Mouse (Mus musculus): Measurements from ENCODE around the gene Krtap5-1. TPM values are rescaled to one million over a fixed set of nuclear protein-coding genes. Genes with fewer than 3 reads are reported as not detected.

Gene Krtap5-1
- not detected for polyA plus RNA-seq (2014; fragmentation: Illumina TruSeq; extraction: RNeasy Lipid Tissue Mini Kit (QIAGEN cat#74804); ENCODE audit: low read depth, low replicate concordance)

DNA sequence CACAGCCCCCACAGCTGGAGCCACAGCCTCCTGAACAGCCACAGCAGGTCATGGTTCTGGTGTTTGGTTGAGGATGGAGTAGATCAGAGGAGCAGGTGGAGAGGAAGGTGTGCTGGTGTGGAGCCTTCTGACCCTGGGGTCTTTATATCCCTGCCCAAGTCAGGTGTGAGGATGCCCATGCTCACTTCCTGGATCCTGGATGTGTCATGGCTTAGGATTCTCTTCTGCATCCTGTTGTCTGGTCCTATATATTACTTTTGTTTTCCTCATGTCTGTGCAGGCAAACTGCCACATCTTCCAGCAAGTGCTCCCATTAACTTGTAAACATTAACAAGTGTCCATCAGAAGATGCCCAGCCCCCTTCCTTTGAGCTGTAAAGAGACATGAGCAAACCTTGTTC lies at the start of gene Krtap5-1:
Gene Krtap5-1 (minus strand): TSS at position 101 of the 400 bp plus-strand sequence.

DNA sequence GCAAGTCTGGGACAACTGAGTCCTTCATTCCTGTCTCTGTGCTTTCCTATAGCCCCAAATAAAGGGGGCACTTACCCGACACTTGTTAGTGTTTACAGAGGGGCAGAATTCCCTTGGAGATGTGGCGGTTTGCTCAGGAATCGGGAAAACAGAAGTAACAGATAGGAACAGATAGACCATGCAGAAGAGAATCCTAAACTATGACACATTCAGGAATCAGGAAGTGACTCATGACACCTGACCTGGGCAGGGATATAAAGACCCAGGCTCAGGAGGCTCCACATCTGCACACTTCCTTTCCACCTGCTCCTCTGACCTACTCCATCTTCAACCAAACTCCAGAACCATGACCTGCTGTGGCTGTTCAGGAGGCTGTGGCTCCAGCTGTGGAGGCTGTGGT lies 6.3 kb upstream of the Krtap5-1 start, which contains the start of gene Krtap5-4:
Gene Krtap5-4 (plus strand): TSS at position 301 of the 400 bp plus-strand sequence.

DNA sequence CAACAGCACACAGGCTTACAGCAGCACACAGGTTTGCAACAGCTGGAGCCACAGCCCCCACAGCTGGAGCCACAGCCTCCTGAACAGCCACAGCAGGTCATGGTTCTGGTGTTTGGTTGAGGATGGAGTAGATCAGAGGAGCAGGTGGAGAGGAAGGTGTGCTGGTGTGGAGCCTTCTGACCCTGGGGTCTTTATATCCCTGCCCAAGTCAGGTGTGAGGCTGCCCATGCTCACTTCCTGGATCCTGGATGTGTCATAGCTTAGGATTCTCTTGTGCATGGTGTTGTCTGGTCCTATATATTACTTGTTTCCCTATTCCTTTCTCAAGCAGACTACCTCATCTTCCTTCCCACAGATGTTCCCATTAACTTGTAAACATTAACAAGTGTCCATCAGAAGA lies 22.7 kb downstream of the Krtap5-1 start, which contains the start of gene Gm4559:
Gene Gm4559 (minus strand): TSS at position 101 of the 400 bp plus-strand sequence.

DNA sequence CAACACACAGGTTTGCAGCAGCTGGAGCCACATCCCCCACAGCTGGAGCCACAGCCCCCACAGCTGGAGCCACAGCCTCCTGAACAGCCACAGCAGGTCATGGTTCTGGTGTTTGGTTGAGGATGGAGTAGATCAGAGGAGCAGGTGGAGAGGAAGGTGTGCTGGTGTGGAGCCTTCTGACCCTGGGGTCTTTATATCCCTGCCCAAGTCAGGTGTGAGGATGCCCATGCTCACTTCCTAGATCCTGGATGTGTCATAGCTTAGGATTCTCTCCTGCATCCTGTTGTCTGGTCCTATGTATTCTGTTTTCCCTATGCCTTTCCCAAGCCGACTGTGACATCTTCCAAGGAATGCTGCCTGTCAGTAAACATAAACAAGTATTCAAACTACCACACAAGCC lies 38.7 kb downstream of the Krtap5-1 start, which contains the start of gene Gm2431:
Gene Gm2431 (minus strand): TSS at position 101 of the 400 bp plus-strand sequence.

Other genes with a start within 250 kb of the Krtap5-1 start
- 5.6 TPM for gene Mob2, start 236.1 kb downstream of the Krtap5-1 start, polyA plus RNA-seq (2014; fragmentation: Illumina TruSeq; extraction: RNeasy Lipid Tissue Mini Kit (QIAGEN cat#74804); ENCODE audit: low read depth, low replicate concordance)
- gene Dusp8, start 201.3 kb downstream of the Krtap5-1 start, polyA plus RNA-seq (2014; fragmentation: Illumina TruSeq; extraction: RNeasy Lipid Tissue Mini Kit (QIAGEN cat#74804); ENCODE audit: low read depth, low replicate concordance), result 0.04 TPM
- gene Gm45618, start 176.4 kb downstream of the Krtap5-1 start, polyA plus RNA-seq (2014; fragmentation: Illumina TruSeq; extraction: RNeasy Lipid Tissue Mini Kit (QIAGEN cat#74804); ENCODE audit: low read depth, low replicate concordance), result not detected
- gene Gm39115, start 161.1 kb downstream of the Krtap5-1 start, polyA plus RNA-seq (2014; fragmentation: Illumina TruSeq; extraction: RNeasy Lipid Tissue Mini Kit (QIAGEN cat#74804); ENCODE audit: low read depth, low replicate concordance), result not detected
- not detected for gene Gm45337, start 152.5 kb downstream of the Krtap5-1 start, polyA plus RNA-seq (2014; fragmentation: Illumina TruSeq; extraction: RNeasy Lipid Tissue Mini Kit (QIAGEN cat#74804); ENCODE audit: low read depth, low replicate concordance)
- not detected for gene Gm29735, start 140.0 kb downstream of the Krtap5-1 start, polyA plus RNA-seq (2014; fragmentation: Illumina TruSeq; extraction: RNeasy Lipid Tissue Mini Kit (QIAGEN cat#74804); ENCODE audit: low read depth, low replicate concordance)
- not detected for gene Gm4553, start 131.4 kb downstream of the Krtap5-1 start, polyA plus RNA-seq (2014; fragmentation: Illumina TruSeq; extraction: RNeasy Lipid Tissue Mini Kit (QIAGEN cat#74804); ENCODE audit: low read depth, low replicate concordance)
- not detected for gene Krtap5-2, start 121.1 kb downstream of the Krtap5-1 start, polyA plus RNA-seq (2014; fragmentation: Illumina TruSeq; extraction: RNeasy Lipid Tissue Mini Kit (QIAGEN cat#74804); ENCODE audit: low read depth, low replicate concordance)
- gene Gm10153, start 106.7 kb downstream of the Krtap5-1 start, polyA plus RNA-seq (2014; fragmentation: Illumina TruSeq; extraction: RNeasy Lipid Tissue Mini Kit (QIAGEN cat#74804); ENCODE audit: low read depth, low replicate concordance), result not detected
- gene Krtap5-3, start 95.8 kb downstream of the Krtap5-1 start, polyA plus RNA-seq (2014; fragmentation: Illumina TruSeq; extraction: RNeasy Lipid Tissue Mini Kit (QIAGEN cat#74804); ENCODE audit: low read depth, low replicate concordance), result not detected
- gene Gm7579, start 85.3 kb downstream of the Krtap5-1 start, polyA plus RNA-seq (2014; fragmentation: Illumina TruSeq; extraction: RNeasy Lipid Tissue Mini Kit (QIAGEN cat#74804); ENCODE audit: low read depth, low replicate concordance), result not detected
- gene Krtap5-5, start 67.1 kb downstream of the Krtap5-1 start, polyA plus RNA-seq (2014; fragmentation: Illumina TruSeq; extraction: RNeasy Lipid Tissue Mini Kit (QIAGEN cat#74804); ENCODE audit: low read depth, low replicate concordance), result not detected
- not detected for gene Gm40460, start 56.0 kb downstream of the Krtap5-1 start, polyA plus RNA-seq (2014; fragmentation: Illumina TruSeq; extraction: RNeasy Lipid Tissue Mini Kit (QIAGEN cat#74804); ENCODE audit: low read depth, low replicate concordance)
- gene Gm2431, start 38.8 kb downstream of the Krtap5-1 start, polyA plus RNA-seq (2014; fragmentation: Illumina TruSeq; extraction: RNeasy Lipid Tissue Mini Kit (QIAGEN cat#74804); ENCODE audit: low read depth, low replicate concordance), result not detected
- not detected for gene Gm4559, start 22.8 kb downstream of the Krtap5-1 start, polyA plus RNA-seq (2014; fragmentation: Illumina TruSeq; extraction: RNeasy Lipid Tissue Mini Kit (QIAGEN cat#74804); ENCODE audit: low read depth, low replicate concordance)
- not detected for gene Krtap5-4, start 6.4 kb upstream of the Krtap5-1 start, polyA plus RNA-seq (2014; fragmentation: Illumina TruSeq; extraction: RNeasy Lipid Tissue Mini Kit (QIAGEN cat#74804); ENCODE audit: low read depth, low replicate concordance)
- not detected for gene Ifitm10, start 76.6 kb upstream of the Krtap5-1 start, polyA plus RNA-seq (2014; fragmentation: Illumina TruSeq; extraction: RNeasy Lipid Tissue Mini Kit (QIAGEN cat#74804); ENCODE audit: low read depth, low replicate concordance)
- not detected for gene Gm49369, start 85.5 kb upstream of the Krtap5-1 start, polyA plus RNA-seq (2014; fragmentation: Illumina TruSeq; extraction: RNeasy Lipid Tissue Mini Kit (QIAGEN cat#74804); ENCODE audit: low read depth, low replicate concordance)
- gene Ctsd, start 90.9 kb upstream of the Krtap5-1 start, polyA plus RNA-seq (2014; fragmentation: Illumina TruSeq; extraction: RNeasy Lipid Tissue Mini Kit (QIAGEN cat#74804); ENCODE audit: low read depth, low replicate concordance), result 11.5 TPM
- not detected for gene Syt8, start 137.7 kb upstream of the Krtap5-1 start, polyA plus RNA-seq (2014; fragmentation: Illumina TruSeq; extraction: RNeasy Lipid Tissue Mini Kit (QIAGEN cat#74804); ENCODE audit: low read depth, low replicate concordance)
- gene Tnni2, start 144.7 kb upstream of the Krtap5-1 start, polyA plus RNA-seq (2014; fragmentation: Illumina TruSeq; extraction: RNeasy Lipid Tissue Mini Kit (QIAGEN cat#74804); ENCODE audit: low read depth, low replicate concordance), result not detected
- 0.60 TPM for gene Lsp1, start 163.7 kb upstream of the Krtap5-1 start, polyA plus RNA-seq (2014; fragmentation: Illumina TruSeq; extraction: RNeasy Lipid Tissue Mini Kit (QIAGEN cat#74804); ENCODE audit: low read depth, low replicate concordance)
- not detected for gene Tnnt3, start 201.7 kb upstream of the Krtap5-1 start, polyA plus RNA-seq (2014; fragmentation: Illumina TruSeq; extraction: RNeasy Lipid Tissue Mini Kit (QIAGEN cat#74804); ENCODE audit: low read depth, low replicate concordance)
- gene Mrpl23, start 235.6 kb upstream of the Krtap5-1 start, polyA plus RNA-seq (2014; fragmentation: Illumina TruSeq; extraction: RNeasy Lipid Tissue Mini Kit (QIAGEN cat#74804); ENCODE audit: low read depth, low replicate concordance), result 0.53 TPM

Measured in testis, adult 10 weeks (tissue).